Comparison of ENCODE assay signal across 41 mouse cellular contexts in the genomic region with DNA sequence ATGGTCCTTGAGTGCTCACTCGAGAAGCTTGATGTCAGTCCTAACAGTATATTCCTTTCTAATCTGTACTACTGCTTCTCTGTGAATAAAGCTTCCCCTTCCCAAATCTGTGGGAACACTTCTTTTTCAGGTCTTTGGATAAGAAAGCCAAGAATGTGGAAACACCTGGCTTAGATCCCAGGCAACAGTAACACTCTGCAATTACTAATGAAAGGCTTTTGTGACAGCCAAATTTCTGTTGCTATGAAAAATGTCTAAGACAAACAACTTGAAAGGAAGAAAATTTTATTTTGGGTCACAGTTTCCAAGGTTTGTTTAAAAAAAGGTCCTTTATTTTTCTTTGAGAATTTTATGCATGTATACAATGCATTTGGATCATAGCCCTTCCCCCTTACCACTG. TPM values are rescaled to one million over a fixed set of nuclear protein-coding genes. Genes with fewer than 3 reads are reported as not detected.
A peak's percentile ranks its signal among the peaks of the same experiment; 100 is the strongest.
DNase-seq lines count a peak whose midpoint lies in the region; ATAC-seq and TF ChIP-seq lines count a peak whose summit lies in the region.
"Had no signal": no experiment of that assay in that cellular context is flagged by ENCODE, and none has a peak within 500 bp of the region (broad histone marks: within the 10 kb centered on the region; RNA-seq: fewer than 3 reads in every experiment).

No protein-coding gene starts in this region.

- H3K4me2 ChIP-seq in hindbrain, postnatal 0 days (ENCODE audit: low read depth, low read length), result no peak overlapping the region
- H3K4me2 ChIP-seq: embryonic facial prominence, embryonic 12.5 days; forebrain, embryonic 15.5 days; heart, embryonic 12.5 days; hindbrain, embryonic 14.5 days; kidney, embryonic 15.5 days; liver, embryonic 12.5 days; midbrain, embryonic 15.5 days; neural tube, embryonic 15.5 days had no signal

- DNase-seq in adrenal gland, postnatal 10 days, result peak; percentile 22
- DNase-seq in adrenal gland, postnatal 36 days, result no peak
- peak; percentile 13 for DNase-seq in hindbrain, postnatal 0 days (ENCODE audit: low spot score)
- DNase-seq in hindbrain, embryonic 10.5 days (ENCODE audit: low spot score), result no peak
- DNase-seq in Muller cell, postnatal 12 days (ENCODE audit: inconsistent ontology term), result peak; percentile 64
- peak; percentile 27 for DNase-seq in brain, embryonic 14.5 days (ENCODE audit: low read depth)
- no peak for DNase-seq in kidney, adult 8-10 months
- DNase-seq in urinary bladder, postnatal 36 days (ENCODE audit: low spot score in 2 of 2), result no peak
- DNase-seq: adrenal gland, adult 8-10 months; cerebellum, adult 9-10 months; cerebellum, postnatal 36 days; heart, adult 2 months; heart, postnatal 4 days; kidney, adult 11 months; kidney, postnatal 25 days; liver, postnatal 0 days; right cerebral cortex, postnatal 4 days; thymus, adult 2 months; thymus, postnatal 36 days had no signal

- TF ChIP-seq CTCF in hindbrain, postnatal 0 days (IDR thresholded peaks at IDR 0.05; ENCODE audit: low read depth), result no peak
- TF ChIP-seq CTCF in brain, embryonic 14.5 days (IDR thresholded peaks at IDR 0.05; ENCODE audit: borderline replicate concordance, extremely low read depth, insufficient read depth, insufficient read length), result no peak

- H3K27me3 ChIP-seq in hindbrain, postnatal 0 days (ENCODE audit: insufficient read depth, low read length), result no peaks in the 10 kb centered on the region
- no peaks in the 10 kb centered on the region for H3K27me3 ChIP-seq in hindbrain, embryonic 10.5 days (ENCODE audit: insufficient read depth, poor library complexity, severe bottlenecking)
- H3K27me3 ChIP-seq: embryonic facial prominence, embryonic 12.5 days; forebrain, embryonic 15.5 days; heart, embryonic 12.5 days; kidney, embryonic 15.5 days; liver, embryonic 12.5 days; midbrain, embryonic 15.5 days; neural tube, embryonic 15.5 days had no signal

- H3K36me3 ChIP-seq in hindbrain, postnatal 0 days (ENCODE audit: insufficient read depth, low read length), result no peaks in the 10 kb centered on the region
- no peaks in the 10 kb centered on the region for H3K36me3 ChIP-seq in hindbrain, embryonic 10.5 days
- H3K36me3 ChIP-seq: embryonic facial prominence, embryonic 12.5 days; forebrain, embryonic 15.5 days; G1E; heart, embryonic 12.5 days; kidney, embryonic 15.5 days; liver, embryonic 12.5 days; midbrain, embryonic 10.5 days; midbrain, embryonic 15.5 days; neural tube, embryonic 15.5 days had no signal

- H3K27ac ChIP-seq in hindbrain, postnatal 0 days, result no peak overlapping the region
- H3K27ac ChIP-seq in hindbrain, embryonic 10.5 days, result no peak overlapping the region
- H3K27ac ChIP-seq: embryonic facial prominence, embryonic 12.5 days; forebrain, embryonic 15.5 days; heart, adult 2 months; hindbrain, embryonic 14.5 days; kidney, embryonic 15.5 days; layer of hippocampus, adult 2 months; left cerebral cortex, adult 2 months; liver, embryonic 12.5 days; midbrain, embryonic 10.5 days; midbrain, embryonic 15.5 days; neural tube, embryonic 15.5 days; stomach, postnatal 0 days had no signal

- 77% methylated on average over 1 of the region's 1 CpGs for WGBS in hindbrain, postnatal 0 days
- 85% methylated on average over 1 of the region's 1 CpGs for WGBS in hindbrain, embryonic 10.5 days

- H3K4me1 ChIP-seq in hindbrain, postnatal 0 days (ENCODE audit: insufficient read depth, low read length), result no peaks in the 10 kb centered on the region
- H3K4me1 ChIP-seq in hindbrain, embryonic 10.5 days (replicated peaks), result no peaks in the 10 kb centered on the region
- H3K4me1 ChIP-seq: embryonic facial prominence, embryonic 12.5 days; heart, embryonic 12.5 days; kidney, embryonic 15.5 days; liver, embryonic 12.5 days; midbrain, embryonic 10.5 days; midbrain, embryonic 15.5 days; neural tube, embryonic 15.5 days had no signal

- H3K9ac ChIP-seq in hindbrain, postnatal 0 days (replicated peaks; ENCODE audit: low read length), result no peak overlapping the region
- H3K9ac ChIP-seq: embryonic facial prominence, embryonic 12.5 days; forebrain, embryonic 15.5 days; heart, embryonic 12.5 days; hindbrain, embryonic 14.5 days; kidney, embryonic 15.5 days; liver, embryonic 12.5 days; liver, postnatal 0 days; midbrain, embryonic 15.5 days; neural tube, embryonic 15.5 days had no signal

- no peak for TF ChIP-seq POLR2A in brain, embryonic 14.5 days (IDR thresholded peaks at IDR 0.05; ENCODE audit: borderline replicate concordance, extremely low read depth, insufficient read depth, insufficient read length, poor library complexity, severe bottlenecking)

- ATAC-seq in hindbrain, postnatal 0 days, result no peak
- ATAC-seq: forebrain, embryonic 15.5 days; inflammation-experienced regulatory T-cells, adult 6 months; liver, embryonic 12.5 days; liver, postnatal 0 days; lung, postnatal 0 days; midbrain, embryonic 15.5 days had no signal

- H3K9me3 ChIP-seq in hindbrain, postnatal 0 days (ENCODE audit: low read length), result no peaks in the 10 kb centered on the region
- no peaks in the 10 kb centered on the region for H3K9me3 ChIP-seq in hindbrain, embryonic 10.5 days
- H3K9me3 ChIP-seq: embryonic facial prominence, embryonic 12.5 days; forebrain, embryonic 15.5 days; G1E; heart, embryonic 12.5 days; kidney, embryonic 15.5 days; liver, embryonic 12.5 days; midbrain, embryonic 10.5 days; midbrain, embryonic 15.5 days; neural tube, embryonic 15.5 days had no signal

- no peak overlapping the region for H3K4me3 ChIP-seq in hindbrain, postnatal 0 days (ENCODE audit: low read length)
- H3K4me3 ChIP-seq in hindbrain, embryonic 10.5 days, result no peak overlapping the region
- H3K4me3 ChIP-seq: embryonic facial prominence, embryonic 12.5 days; forebrain, embryonic 15.5 days; heart, adult 2 months; heart, embryonic 12.5 days; kidney, embryonic 15.5 days; layer of hippocampus, adult 2 months; left cerebral cortex, adult 2 months; liver, embryonic 12.5 days; midbrain, embryonic 10.5 days; midbrain, embryonic 15.5 days; neural tube, embryonic 15.5 days had no signal

RNA-seq across cellular contexts. Expression of a gene that starts 56.0 kb away (rescaled TPM):
- not detected for total RNA-seq in adrenal gland, postnatal 10 days (2021)
- not detected for total RNA-seq in adrenal gland, postnatal 36 days (2021)
- total RNA-seq in hindbrain, postnatal 0 days (2014; rRNA removed), result not detected in 2 replicates
- not detected in 2 replicates for polyA plus RNA-seq in hindbrain, postnatal 0 days (2015; fragmentation: Nextera tagmentation; extraction: Ambion mirVana)
- polyA plus RNA-seq in hindbrain, embryonic 10.5 days (2016; fragmentation: Nextera tagmentation; extraction: Ambion mirVana), result not detected in 2 replicates
- polyA plus RNA-seq in brain, embryonic 14.5 days (2012; rRNA removed), result not detected in 2 replicates
- total RNA-seq: adrenal gland, adult 8-10 months; G1E; gastrocnemius, adult 8-10 months; gastrocnemius, postnatal 4 days; heart, adult 2 months; heart, postnatal 4 days; layer of hippocampus, adult 2 months; layer of hippocampus, postnatal 14 days; left cerebral cortex, adult 2 months; left cerebral cortex, postnatal 36 days; megakaryocyte progenitor cell, adult 5-6 weeks had no signal
- polyA plus RNA-seq: embryonic facial prominence, embryonic 12.5 days; forebrain, embryonic 15.5 days; G1E; heart, adult 2 months; heart, embryonic 12.5 days; heart, postnatal 0 days; hindbrain, embryonic 14.5 days; inflammation-experienced regulatory T-cells, adult 6 months; kidney, embryonic 15.5 days; liver, embryonic 12.5 days; liver, postnatal 0 days; lung, postnatal 0 days; midbrain, embryonic 10.5 days; midbrain, embryonic 15.5 days; neural tube, embryonic 15.5 days; spleen, adult 2 months; stomach, postnatal 0 days; thymus, adult 2 months had no signal

Comparison
In these comparisons a context has a peak if more than half of its experiments do, and no peak if none do; other contexts are left out.
1. DNase-seq: peak in adrenal gland, postnatal 10 days (single experiment), hindbrain, postnatal 0 days (single experiment), Muller cell, postnatal 12 days (single experiment) and brain, embryonic 14.5 days (single experiment); none in adrenal gland, postnatal 36 days (0 of 2), hindbrain, embryonic 10.5 days (single experiment), kidney, adult 8-10 months (0 of 2) and urinary bladder, postnatal 36 days (0 of 2).